Mouse (Mus musculus) left cerebral cortex, postnatal 14 days (tissue): ENCODE results near the gene Gm3893. TPM values are rescaled to one million over a fixed set of nuclear protein-coding genes. Genes with fewer than 3 reads are reported as not detected.
"Not testable (repeated sequence)": the region's sequence is repeated elsewhere in the genome, so short reads cannot be mapped to it uniquely, and the experiment has no call there.

Experiments
- DNase-seq, 2 experiments: peaks; one replicate each; pipeline ENCODE4 v3.0.0; 2021 to 2022; ENCODE audit warnings: low spot score in 2 of 2, mixed read lengths in 1 of 2
- intact Hi-C: fragments of 180-260 bp; cut with DNase I; formaldehyde crosslinking; loops from one replicate; pipeline ENCODE4 v1.15.1; 2025
- long read RNA-seq, 2 experiments: library from polyadenylated mRNA; stranded (forward); transcript quantifications; one replicate each; pipeline ENCODE4 v2.0.0; 2021
- total RNA-seq, 2 experiments: library from RNA; stranded (reverse); gene quantifications; 2 replicates each; pipeline ENCODE4 v1.2.3; 2021

Gene Gm3893
- not detected for total RNA-seq
- long read RNA-seq, experiment 1, result 0 reads
- long read RNA-seq, experiment 2, result 0 reads

DNA sequence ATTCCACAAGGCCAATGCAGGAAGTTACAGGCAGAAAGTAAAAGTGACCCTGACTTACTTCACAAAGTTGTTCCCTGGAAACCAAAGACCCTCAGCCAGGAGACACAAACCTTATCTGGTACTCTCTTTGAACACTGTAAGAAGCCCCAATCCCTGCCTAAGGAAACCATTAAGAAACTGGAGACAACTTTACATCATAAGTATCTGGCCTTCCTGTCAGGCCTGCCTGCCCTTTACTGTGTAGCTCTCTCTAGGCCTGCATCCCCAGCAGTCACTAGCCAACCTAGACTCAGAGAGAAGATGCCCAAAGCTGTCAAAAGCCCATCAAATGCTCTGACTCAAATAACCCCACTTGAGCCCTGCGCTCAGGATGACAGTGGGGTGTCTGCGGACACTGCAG lies at the start of gene Gm3893:
TSS of gene Gm3893 (plus strand) at position 301 of the 400 bp plus-strand sequence.
- DNase-seq, intact Hi-C loops: not testable (repeated sequence)

DNA sequence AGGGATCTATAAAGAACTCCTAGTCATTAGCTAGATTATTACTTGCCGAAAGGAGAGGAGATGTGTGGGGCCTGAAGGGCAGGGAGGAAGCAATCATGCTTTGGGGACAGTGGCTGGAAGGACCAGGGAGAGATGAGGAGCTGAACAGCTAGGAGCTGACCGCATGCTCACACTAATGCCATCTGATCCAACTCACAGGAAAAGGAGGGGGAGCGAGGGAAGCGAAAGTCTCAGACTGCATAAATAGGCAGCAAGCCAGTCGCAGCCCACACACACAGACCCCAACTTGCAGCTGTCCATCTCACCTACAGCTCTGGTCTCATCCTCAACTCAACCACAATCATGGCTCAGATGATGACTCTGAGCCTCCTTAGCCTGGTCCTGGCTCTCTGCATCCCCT lies 23.5 kb downstream of the Gm3893 start, which contains the start of gene Gm13304:
TSS of gene Gm13304 (plus strand) at position 301 of the 400 bp plus-strand sequence.
- DNase-seq, intact Hi-C loops: not testable (repeated sequence)

Other genes with a start within 250 kb of the Gm3893 start
- not detected for gene Gm21541, start 187.6 kb upstream of the Gm3893 start, total RNA-seq
- 10 to 100 TPM; 55.9 to 61.7 TPM for gene Gm20878, start 149.6 kb upstream of the Gm3893 start, total RNA-seq
- 1 to 10 TPM; 5.1 to 6.1 TPM for gene Fam205a4, start 125.1 kb upstream of the Gm3893 start, total RNA-seq
- gene Gm21093, start 56.5 kb upstream of the Gm3893 start, total RNA-seq, result 1 to 10 TPM; 6.0 to 8.5 TPM
- 10 to 100 TPM; 23.3 to 29.3 TPM for gene Gm13304, start 23.6 kb downstream of the Gm3893 start, total RNA-seq
- 10 to 100 TPM; 30.9 to 68.6 TPM for gene Gm13306, start 62.2 kb downstream of the Gm3893 start, total RNA-seq
- gene Gm13305, start 77.4 kb downstream of the Gm3893 start, total RNA-seq, result 1 to 10 TPM; 1.0 to 1.4 TPM
- 10 to 100 TPM in 1 of 2 experiments, 1 to 10 TPM in 1; 7.9 to 15.5 TPM for gene Gm10600, start 149.4 kb downstream of the Gm3893 start, total RNA-seq
- not detected for gene Ccl21b, start 164.6 kb downstream of the Gm3893 start, total RNA-seq
- not detected for gene Gm21953, start 203.1 kb downstream of the Gm3893 start, total RNA-seq
- not detected for gene Fam205a3, start 227.1 kb downstream of the Gm3893 start, total RNA-seq